Mouse (Mus musculus) ES-E14 (cell line): ENCODE results near the gene A730046J19Rik. TPM values are rescaled to one million over a fixed set of nuclear protein-coding genes. Genes with fewer than 3 reads are reported as not detected.

Experiments
- DNase-seq: peaks from one replicate; pipeline ENCODE4 v3.0.0-alpha.2; 2013; ENCODE audit warnings: low read depth, low spot score
- H3K27ac ChIP-seq: 2 replicates; pipeline ENCODE4 v1.5.1; 2012; ENCODE audit warnings: low read depth, mild to moderate bottlenecking, low read length, moderate library complexity, mixed read lengths; ENCODE audit not compliant: poor library complexity, insufficient read depth, severe bottlenecking
- H3K36me3 ChIP-seq: 2 replicates; pipeline ENCODE4 v1.6.1; 2012; ENCODE audit warnings: mild to moderate bottlenecking, low read length, moderate library complexity, mixed read lengths; ENCODE audit not compliant: control insufficient read depth, poor library complexity, insufficient read depth, severe bottlenecking
- H3K4me1 ChIP-seq, 2 experiments: fragments of 150-350 bp in 1 of 2; sonication (generic) in 1 of 2; 2 replicates each; pipeline ENCODE4 v1.6.1; 2012; ENCODE audit warnings: low read length in 2 of 2, mild to moderate bottlenecking in 1 of 2, mixed read lengths in 1 of 2; ENCODE audit not compliant: control insufficient read depth in 2 of 2, insufficient read depth in 2 of 2, poor library complexity in 1 of 2
- H3K4me3 ChIP-seq, 2 experiments: fragments of 150-350 bp in 1 of 2; sonication (generic) in 1 of 2; 2 replicates each; pipeline ENCODE4 v1.5.1; 2012; ENCODE audit warnings: low read length in 2 of 2, low read depth in 1 of 2, mild to moderate bottlenecking in 1 of 2, mixed read lengths in 1 of 2; ENCODE audit not compliant: insufficient read depth in 1 of 2, poor library complexity in 1 of 2, severe bottlenecking in 1 of 2
- H3K9ac ChIP-seq: 2 replicates; pipeline ENCODE4 v1.6.1; 2012; ENCODE audit warnings: low read depth, mild to moderate bottlenecking, low read length, mixed read lengths; ENCODE audit not compliant: poor library complexity, insufficient read depth, severe bottlenecking
- H3K9me3 ChIP-seq: fragments of 150-350 bp; sonication (generic); 2 replicates; pipeline ENCODE4 v1.6.1; 2012; ENCODE audit warnings: low read depth, mild to moderate bottlenecking, low read length; ENCODE audit not compliant: control insufficient read depth, insufficient read depth
- CHD2 ChIP-seq: IDR thresholded peaks from 2 replicates; pipeline ENCODE4 v1.6.1; 2014; ENCODE audit warnings: mild to moderate bottlenecking, low read depth, low read length, inconsistent platforms
- HCFC1 ChIP-seq: IDR thresholded peaks from 2 replicates; pipeline ENCODE4 v1.6.1; 2012; ENCODE audit warnings: low read length, inconsistent platforms, borderline replicate concordance; ENCODE audit not compliant: insufficient read depth
- MAFK ChIP-seq: IDR thresholded peaks from 2 replicates; pipeline ENCODE4 v1.6.1; 2014; ENCODE audit warnings: mild to moderate bottlenecking, low read depth, low read length, inconsistent platforms; ENCODE audit not compliant: insufficient read depth
- ZC3H11A ChIP-seq: IDR thresholded peaks from 2 replicates; pipeline ENCODE4 v1.6.1; 2012; ENCODE audit warnings: low read depth, mild to moderate bottlenecking, inconsistent platforms, low read length, borderline replicate concordance
- ZNF384 ChIP-seq: IDR thresholded peaks from 2 replicates; pipeline ENCODE4 v1.6.1; 2012; ENCODE audit warnings: low read depth, low read length, inconsistent platforms
- in situ Hi-C, 2 experiments: fragments of 600-800 bp; cut with MboI; formaldehyde crosslinking; loops; one replicate each; pipeline ENCODE4 v1.15.1; 2025; ENCODE audit warnings: low sequenced_read_pairs in 2 of 2, inconsistent platforms in 1 of 2; ENCODE audit not compliant: unreplicated experiment in 2 of 2
- total RNA-seq: library from RNA; depleted of rRNA; stranded (reverse); fragments of 300-350 nt; gene quantifications from 2 replicates; pipeline ENCODE4 v1.2.3, GENCODE M21; 2012; rRNA removed

Gene A730046J19Rik
- total RNA-seq = 0.11 and 0.13 TPM in 2 replicates

GRCm38 (mm10) chrX:144153523-144153922 lies at the start of gene A730046J19Rik:
A730046J19Rik (plus strand) TSS chrX:144153695.
- in situ Hi-C loops = no loop called here
- H3K9ac ChIP-seq = no peak within 1 kb of the TSS
- H3K36me3 ChIP-seq = no peaks in the 10 kb centered on the region
- H3K4me3 ChIP-seq = no peak within 1 kb of the TSS
- H3K27ac ChIP-seq = no peak within 1 kb of the TSS
- no peak for TF ChIP-seq CHD2
- no peak for TF ChIP-seq MAFK
- no peak for TF ChIP-seq ZC3H11A
- TF ChIP-seq HCFC1 = no peak
- no peak for TF ChIP-seq ZNF384
- no peaks in the 10 kb centered on the region; a peak in 1 of 4 replicates for H3K4me1 ChIP-seq
- no peak for DNase-seq
- no peaks in the 10 kb centered on the region for H3K9me3 ChIP-seq

GRCm38 (mm10) chrX:144104619-144105416 lies 48.7 kb upstream of the A730046J19Rik start:
- H3K9ac ChIP-seq = no peak overlapping the region
- no peaks in the 10 kb centered on the region for H3K4me1 ChIP-seq
- no peaks in the 10 kb centered on the region for H3K9me3 ChIP-seq
- H3K4me3 ChIP-seq = no peak overlapping the region
- H3K27ac ChIP-seq = no peak overlapping the region
- TF ChIP-seq MAFK = no peak
- TF ChIP-seq ZNF384 = no peak
- no peak for TF ChIP-seq HCFC1
- TF ChIP-seq ZC3H11A = no peak
- no peak for TF ChIP-seq CHD2
- in situ Hi-C loops = no loop called here
- H3K36me3 ChIP-seq = no peaks in the 10 kb centered on the region
- no peak for DNase-seq

GRCm38 (mm10) chrX:144136281-144136680 lies 17.2 kb upstream of the A730046J19Rik start:
- TF ChIP-seq MAFK = no peak
- TF ChIP-seq HCFC1 = no peak
- Histone ChIP-seq H3K9me3 (no peaks in the 10 kb centered on the region), H3K4me1 (no peaks in the 10 kb centered on the region), H3K4me3 (no peak overlapping the region), H3K9ac (no peak overlapping the region), H3K27ac (no peak overlapping the region), H3K36me3 (no peaks in the 10 kb centered on the region)
- in situ Hi-C loops = no loop called here
- DNase-seq = no peak

- no peak overlapping the region for H3K9ac ChIP-seq
Measured at GRCm38 (mm10) chrX:144149987-144150386, 3.5 kb upstream of the A730046J19Rik start.

More at GRCm38 (mm10) chrX:144149987-144150386, 3.5 kb upstream of the A730046J19Rik start:
- Histone ChIP-seq H3K4me3 (no peak overlapping the region), H3K4me1 (no peaks in the 10 kb centered on the region; a peak in 1 of 4 replicates), H3K9me3 (no peaks in the 10 kb centered on the region), H3K36me3 (no peaks in the 10 kb centered on the region), H3K27ac (no peak overlapping the region)
- no peak for DNase-seq
- TF ChIP-seq CHD2 = no peak
- TF ChIP-seq ZC3H11A = no peak
- TF ChIP-seq ZNF384 = no peak
- TF ChIP-seq MAFK = no peak
- no peak for TF ChIP-seq HCFC1
- in situ Hi-C loops = no loop called here
